Mouse (Mus musculus) embryonic facial prominence, embryonic 12.5 days (tissue): ENCODE data around the gene Slc35f2. TPM values are rescaled to one million over a fixed set of nuclear protein-coding genes. Genes with fewer than 3 reads are reported as not detected.

ENCODE experiments used
- polyA plus RNA-seq: library from polyadenylated mRNA; unstranded; fragments of >200 nt; fragmentation: Nextera tagmentation; extraction: Ambion mirVana; gene quantifications from 2 replicates; pipeline ENCODE4 v1.2.1, GENCODE M21; 2016

The Slc35f2 gene
- polyA plus RNA-seq, 1 experiment from 2014 or later: 8.2 TPM

Other genes starting within 250 kb of the Slc35f2 start
- 16.9 and 18.3 TPM in 2 replicates for gene Atm, start 234.8 kb upstream of the Slc35f2 start, polyA plus RNA-seq
- gene Npat, start 234.5 kb upstream of the Slc35f2 start, polyA plus RNA-seq: 21.9 and 24.1 TPM in 2 replicates
- gene Acat1, start 161.2 kb upstream of the Slc35f2 start, polyA plus RNA-seq: 89.4 and 91.0 TPM in 2 replicates
- gene Cul5, start 101.5 kb upstream of the Slc35f2 start, polyA plus RNA-seq: 44.0 and 45.8 TPM in 2 replicates
- gene Rab39, start 65.3 kb upstream of the Slc35f2 start, polyA plus RNA-seq: 0.97 and 1.3 TPM in 2 replicates
- 10.9 and 13.5 TPM in 2 replicates for gene Sln, start 78.6 kb downstream of the Slc35f2 start, polyA plus RNA-seq
- gene Elmod1, start 203.8 kb downstream of the Slc35f2 start, polyA plus RNA-seq: 0.59 and 0.90 TPM in 2 replicates